24 mouse cellular contexts compared by ENCODE assay signal in genomic region chr16:59541382-59541781, GRCm38 (mm10). TPM values are rescaled to one million over a fixed set of nuclear protein-coding genes. Genes with fewer than 3 reads are reported as not detected.
DNase-seq lines count a peak whose midpoint lies in the region; ATAC-seq and TF ChIP-seq lines count a peak whose summit lies in the region.
"Had no signal": no experiment of that assay in that cellular context is flagged by ENCODE, and none has a peak within 500 bp of the region (broad histone marks: within the 10 kb centered on the region; RNA-seq: fewer than 3 reads in every experiment).

No protein-coding gene starts in this region.

- no peak overlapping the region for H3K4me2 ChIP-seq in forebrain, postnatal 0 days (ENCODE audit: low read depth)
- no peak overlapping the region for H3K4me2 ChIP-seq in forebrain, embryonic 11.5 days (ENCODE audit: low read depth, low read length, severe bottlenecking)
- H3K4me2 ChIP-seq in kidney, postnatal 0 days (ENCODE audit: low read length), result no peak overlapping the region
- no peak overlapping the region for H3K4me2 ChIP-seq in kidney, embryonic 15.5 days
- H3K4me2 ChIP-seq: embryonic facial prominence, embryonic 12.5 days; forebrain, embryonic 12.5 days had no signal

- H3K9me3 ChIP-seq in forebrain, postnatal 0 days (ENCODE audit: low read length), result no peaks in the 10 kb centered on the region
- no peaks in the 10 kb centered on the region for H3K9me3 ChIP-seq in forebrain, embryonic 11.5 days (ENCODE audit: control insufficient read depth, low read length)
- no peaks in the 10 kb centered on the region for H3K9me3 ChIP-seq in kidney, postnatal 0 days (replicated peaks; ENCODE audit: low read length)
- no peaks in the 10 kb centered on the region for H3K9me3 ChIP-seq in kidney, embryonic 15.5 days (replicated peaks)
- H3K9me3 ChIP-seq: embryonic facial prominence, embryonic 12.5 days; forebrain, embryonic 12.5 days; G1E had no signal

- H3K4me1 ChIP-seq in forebrain, postnatal 0 days (ENCODE audit: insufficient read depth), result no peaks in the 10 kb centered on the region
- no peaks in the 10 kb centered on the region for H3K4me1 ChIP-seq in forebrain, embryonic 11.5 days (replicated peaks; ENCODE audit: control insufficient read depth, insufficient read depth, low read length)
- no peaks in the 10 kb centered on the region for H3K4me1 ChIP-seq in kidney, postnatal 0 days (replicated peaks; ENCODE audit: insufficient read depth, low read length)
- H3K4me1 ChIP-seq in kidney, embryonic 15.5 days, result peaks cover 5% of the 10 kb centered on the region; the same call in 1 of the 2 replicates
- H3K4me1 ChIP-seq: forebrain, embryonic 12.5 days had no signal

- no peaks in the 10 kb centered on the region for H3K36me3 ChIP-seq in forebrain, postnatal 0 days (ENCODE audit: insufficient read depth)
- no peaks in the 10 kb centered on the region for H3K36me3 ChIP-seq in forebrain, embryonic 11.5 days (ENCODE audit: control insufficient read depth, insufficient read depth, low read length)
- H3K36me3 ChIP-seq in kidney, postnatal 0 days (ENCODE audit: insufficient read depth, low read length), result peaks cover 2% of the 10 kb centered on the region
- peaks cover 11% of the 10 kb centered on the region for H3K36me3 ChIP-seq in kidney, embryonic 15.5 days
- H3K36me3 ChIP-seq: forebrain, embryonic 12.5 days; G1E had no signal

- H3K27me3 ChIP-seq in forebrain, postnatal 0 days (ENCODE audit: insufficient read depth, low read length), result no peaks in the 10 kb centered on the region
- H3K27me3 ChIP-seq in forebrain, embryonic 11.5 days (ENCODE audit: control insufficient read depth, insufficient read depth, low read length), result no peaks in the 10 kb centered on the region
- H3K27me3 ChIP-seq in kidney, postnatal 0 days (ENCODE audit: insufficient read depth, low read length), result no peaks in the 10 kb centered on the region
- no peaks in the 10 kb centered on the region for H3K27me3 ChIP-seq in kidney, embryonic 15.5 days
- H3K27me3 ChIP-seq: CH12.LX; embryonic facial prominence, embryonic 12.5 days; forebrain, embryonic 12.5 days; Patski had no signal

- intact Hi-C loops in heart, postnatal 14 days (cut with DNase I), result no loop called here

- ATAC-seq in forebrain, postnatal 0 days, result 0 out of 2 replicates have a peak, but pooled peaks have one; percentile 3
- ATAC-seq in forebrain, embryonic 11.5 days (replicated peaks; ENCODE audit: low FRiP score), result no peak
- no peak for ATAC-seq in kidney, postnatal 0 days (replicated peaks; ENCODE audit: low FRiP score, low read depth)
- ATAC-seq in kidney, embryonic 15.5 days (replicated peaks; ENCODE audit: low FRiP score), result no peak; the same call in 1 of the 2 replicates
- ATAC-seq: activated CD4-positive, CD25-positive, alpha-beta regulatory T cell, adult 4 months; CD4-positive, CD25-positive, alpha-beta regulatory T cell, adult 4 months; forebrain, embryonic 14.5 days; Patski had no signal

- no peak for DNase-seq in forebrain, postnatal 0 days
- DNase-seq in forebrain, embryonic 11.5 days (ENCODE audit: low spot score), result no peak
- DNase-seq in heart, adult 11 months, result peak; percentile 65
- DNase-seq in heart, postnatal 14 days, result no peak
- peak; percentile 19 for DNase-seq in kidney, postnatal 0 days (ENCODE audit: low spot score)
- DNase-seq in layer of hippocampus, adult 9-10 months (ENCODE audit: low spot score), result no peak
- DNase-seq: adrenal gland, adult 8-10 months; adrenal gland, postnatal 14 days; adrenal gland, postnatal 36 days; B cell, adult 2 months; cerebellum, adult 11-12 months; cerebellum, adult 2 months; cerebellum, adult 9-10 months; cerebellum, postnatal 10 days; cerebellum, postnatal 25 days had no signal

- no peak overlapping the region for H3K4me3 ChIP-seq in forebrain, postnatal 0 days (ENCODE audit: low read depth, low read length)
- no peak overlapping the region for H3K4me3 ChIP-seq in forebrain, embryonic 11.5 days (ENCODE audit: low read depth, low read length)
- H3K4me3 ChIP-seq in kidney, postnatal 0 days (replicated peaks; ENCODE audit: low read depth, low read length), result no peak overlapping the region
- no peak overlapping the region for H3K4me3 ChIP-seq in kidney, embryonic 15.5 days (replicated peaks)
- H3K4me3 ChIP-seq: embryonic facial prominence, embryonic 12.5 days; forebrain, embryonic 12.5 days had no signal

- H3K9ac ChIP-seq in forebrain, postnatal 0 days, result no peak overlapping the region
- H3K9ac ChIP-seq in forebrain, embryonic 11.5 days (ENCODE audit: low read length), result no peak overlapping the region
- H3K9ac ChIP-seq in kidney, postnatal 0 days (ENCODE audit: low read depth, low read length), result no peak overlapping the region
- no peak overlapping the region for H3K9ac ChIP-seq in kidney, embryonic 15.5 days
- H3K9ac ChIP-seq: embryonic facial prominence, embryonic 12.5 days; forebrain, embryonic 12.5 days had no signal

- no peak for TF ChIP-seq CTCF in forebrain, postnatal 0 days (IDR thresholded peaks at IDR 0.05; ENCODE audit: low read depth)
- TF ChIP-seq CTCF in kidney, postnatal 0 days (IDR thresholded peaks at IDR 0.05; ENCODE audit: low read depth), result no peak

- WGBS in forebrain, postnatal 0 days, result 64% methylated on average over 4 of the region's 4 CpGs
- WGBS in forebrain, embryonic 11.5 days, result 91% methylated on average over 4 of the region's 4 CpGs
- WGBS in kidney, postnatal 0 days, result 61% methylated on average over 4 of the region's 4 CpGs
- 51% methylated on average over 4 of the region's 4 CpGs for WGBS in kidney, embryonic 15.5 days

- H3K27ac ChIP-seq in forebrain, postnatal 0 days (ENCODE audit: low read depth, low read length), result no peak overlapping the region
- H3K27ac ChIP-seq in forebrain, embryonic 11.5 days (ENCODE audit: low read depth, low read length), result no peak overlapping the region
- no peak overlapping the region for H3K27ac ChIP-seq in kidney, postnatal 0 days
- no peak overlapping the region for H3K27ac ChIP-seq in kidney, embryonic 15.5 days
- H3K27ac ChIP-seq: embryonic facial prominence, embryonic 12.5 days; forebrain, embryonic 12.5 days had no signal

RNA-seq across cellular contexts. Expression of gene Crybg3, which starts 59.4 kb away (rescaled TPM):
- 4.3 and 4.7 TPM in 2 replicates for total RNA-seq in forebrain, postnatal 0 days (2014; rRNA removed)
- 0.88 and 0.92 TPM in 2 replicates for polyA plus RNA-seq in forebrain, postnatal 0 days (2015; fragmentation: Nextera tagmentation; extraction: Ambion mirVana)
- 6.0 and 6.5 TPM in 2 replicates for polyA plus RNA-seq in forebrain, embryonic 11.5 days (2014; fragmentation: Nextera tagmentation; extraction: Ambion mirVana)
- total RNA-seq in heart, postnatal 14 days (2021), result 10 to 100 TPM; 64.1 to 67.2 TPM
- polyA plus RNA-seq in kidney, postnatal 0 days (2015; fragmentation: Nextera tagmentation; extraction: Ambion mirVana), result 4.2 and 5.4 TPM in 2 replicates
- polyA plus RNA-seq in kidney, embryonic 15.5 days (2015; fragmentation: Nextera tagmentation; extraction: Ambion mirVana), result 7.2 and 8.4 TPM in 2 replicates

Comparison
In these comparisons a context has a peak if more than half of its experiments do, and no peak if none do; other contexts are left out.
1. DNase-seq: peak in heart, adult 11 months (single experiment) and kidney, postnatal 0 days (single experiment); none in forebrain, postnatal 0 days (single experiment), forebrain, embryonic 11.5 days (single experiment), heart, postnatal 14 days (0 of 2) and layer of hippocampus, adult 9-10 months (single experiment).